Mouse (Mus musculus) heart, postnatal 4 days (tissue): ENCODE measurements around the gene Sfxn4. TPM values are rescaled to one million over a fixed set of nuclear protein-coding genes. Genes with fewer than 3 reads are reported as not detected.

Experiments used
- DNase-seq: peaks from one replicate; pipeline ENCODE4 v3.0.0; 2021
- total RNA-seq, 2 experiments: library from RNA; stranded (reverse); gene quantifications; 2 replicates each; pipeline ENCODE4 v1.2.3; 2021

The Sfxn4 gene
- total RNA-seq, 2 experiments from 2014 or later: 4.2 to 5.5 TPM

DNA sequence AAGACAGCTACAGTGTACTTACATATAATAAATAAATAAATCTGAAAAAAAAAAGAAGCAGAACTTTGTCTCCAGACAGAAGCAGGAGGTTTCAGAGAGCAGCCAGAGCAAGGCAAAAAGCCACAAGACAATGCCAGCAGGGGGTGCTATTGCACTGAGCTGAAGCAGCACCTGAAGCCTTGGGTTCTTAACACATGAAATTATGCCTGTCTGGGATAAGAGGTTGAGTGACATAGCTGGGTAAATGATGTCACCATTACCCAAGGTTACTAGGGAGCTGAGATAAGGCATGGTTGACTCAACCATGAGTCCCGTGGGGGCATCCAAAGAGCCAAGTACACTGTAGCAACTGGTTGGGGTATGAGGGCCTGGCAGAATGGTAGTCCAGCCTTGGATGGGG is 23.5 kb downstream of the Sfxn4 start:
- DNase-seq: peak; percentile 81

DNA sequence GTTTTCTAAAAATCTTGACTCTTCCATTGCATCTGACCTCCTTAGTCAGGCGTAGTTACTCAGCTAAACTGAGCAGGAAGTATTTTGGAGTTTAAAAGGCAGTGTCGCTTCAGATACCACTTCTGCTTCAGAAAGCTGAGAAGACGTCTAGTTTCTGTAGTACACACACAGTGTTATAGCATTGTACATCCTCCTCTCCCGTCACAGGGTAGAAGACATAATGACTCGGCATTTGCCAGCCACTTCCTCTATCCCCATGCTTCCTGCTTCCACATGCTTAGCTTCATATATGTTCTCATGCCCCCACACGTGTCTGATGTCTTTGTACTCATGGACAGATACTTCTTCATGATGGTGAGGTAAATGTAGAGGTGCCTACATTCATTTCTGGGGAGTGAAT is 42.6 kb downstream of the Sfxn4 start:
- DNase-seq: no peak

DNA sequence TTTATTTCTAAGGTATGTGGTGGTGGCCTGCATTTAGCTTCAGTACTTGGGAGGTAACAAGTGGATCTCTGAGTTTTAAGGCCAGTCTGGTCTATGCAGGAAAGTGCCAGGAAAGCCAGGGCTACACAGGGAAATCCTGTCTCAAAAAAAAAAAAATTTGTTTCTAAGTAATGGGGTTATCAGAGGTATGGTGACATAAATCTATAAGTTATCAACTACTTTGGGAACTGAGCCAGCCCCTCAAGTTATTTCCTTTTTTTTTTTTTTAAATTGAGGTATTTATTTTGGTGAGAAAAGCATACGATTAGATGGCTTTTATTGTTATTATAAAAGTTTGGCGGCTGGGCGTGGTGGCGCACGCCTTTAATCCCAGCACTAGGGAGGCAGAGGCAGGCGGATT is 48.1 kb downstream of the Sfxn4 start:
- DNase-seq: no peak

DNA sequence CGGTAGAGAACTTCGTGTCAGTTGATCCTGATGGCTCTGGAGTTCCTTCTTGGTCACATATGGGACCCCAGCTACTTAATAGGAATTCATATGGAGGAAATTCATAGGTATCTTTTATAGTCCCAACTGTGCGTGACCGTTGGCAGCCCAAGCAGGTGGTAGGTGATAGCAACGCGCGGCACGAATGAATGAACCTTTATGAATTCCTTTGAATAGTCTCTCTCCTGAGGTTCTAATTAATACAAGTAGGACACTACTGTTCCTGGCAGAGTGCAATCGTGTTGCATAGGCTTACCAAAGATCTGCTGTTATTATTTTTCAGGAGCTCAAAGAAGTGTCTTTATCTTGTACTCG is 49.3 kb downstream of the Sfxn4 start:
- DNase-seq: no peak

DNA sequence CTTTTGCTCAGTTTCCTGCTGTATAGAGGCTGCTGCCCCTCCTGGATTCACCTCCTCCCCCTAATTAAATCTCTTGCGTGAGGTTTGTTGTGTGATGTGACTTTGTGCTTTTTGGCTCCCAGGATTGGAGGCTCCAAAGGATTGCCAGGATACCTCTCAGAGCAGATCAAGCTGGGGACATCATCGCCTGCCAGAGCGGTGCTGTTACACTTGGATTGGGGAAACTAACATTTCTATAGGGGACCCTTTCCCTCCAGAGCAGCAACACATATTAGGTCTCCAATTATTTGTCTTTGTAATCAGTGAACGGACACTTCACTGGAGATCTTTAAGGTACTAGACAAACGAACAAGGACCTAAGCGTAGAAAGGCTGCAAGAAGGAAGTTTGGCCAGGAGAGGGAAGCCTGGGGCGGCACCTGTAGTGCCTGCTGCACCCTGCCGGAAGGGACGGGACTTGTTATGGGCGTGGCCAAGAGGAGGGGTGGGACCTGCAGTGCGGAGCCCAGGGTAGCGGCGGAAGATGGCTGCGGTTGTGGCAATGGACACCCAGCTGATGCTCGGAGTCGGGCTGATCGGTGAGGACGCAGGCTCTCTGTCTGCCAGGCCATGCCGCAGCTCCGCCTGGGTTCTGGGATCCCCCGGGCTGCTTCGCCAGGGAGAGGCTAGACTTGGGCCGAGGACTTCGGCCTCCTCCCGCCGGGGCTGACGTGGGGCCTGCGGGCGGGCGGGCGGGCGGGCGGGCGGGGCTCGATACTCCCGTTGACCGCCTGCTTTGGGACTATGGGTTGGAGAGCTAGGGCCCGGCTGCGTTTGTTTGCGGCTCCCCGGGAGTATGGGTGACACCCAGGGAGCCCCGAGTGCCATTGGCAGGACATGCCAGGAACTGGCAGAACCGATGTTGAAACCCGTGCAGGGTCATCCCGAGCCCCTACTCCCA is 49.9 kb downstream of the Sfxn4 start, which contains the start of gene Fam45a:
Gene Fam45a, plus strand, starts transcription at position 488 of the 938 bp plus-strand sequence.
- DNase-seq: peak; percentile 93

DNA sequence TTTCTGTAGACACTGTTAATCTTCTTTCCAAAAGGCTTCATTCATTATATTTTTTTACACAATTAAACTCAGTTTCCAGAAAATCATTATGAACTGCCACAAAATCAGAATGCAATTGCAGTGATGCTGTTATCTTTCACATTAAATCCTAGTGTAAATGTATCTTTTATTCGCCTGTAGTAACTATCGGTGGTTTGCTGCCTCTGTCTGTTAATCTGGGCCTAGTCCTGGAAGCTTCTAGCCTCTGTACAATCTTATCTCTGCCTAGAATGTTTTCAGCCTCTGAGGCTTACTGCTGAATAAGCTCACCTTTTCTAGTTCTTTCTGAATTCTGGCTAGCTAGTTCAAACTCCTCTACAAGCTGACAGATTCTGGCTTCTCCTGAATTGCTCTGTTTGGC is 51.4 kb downstream of the Sfxn4 start:
- no peak for DNase-seq

DNA sequence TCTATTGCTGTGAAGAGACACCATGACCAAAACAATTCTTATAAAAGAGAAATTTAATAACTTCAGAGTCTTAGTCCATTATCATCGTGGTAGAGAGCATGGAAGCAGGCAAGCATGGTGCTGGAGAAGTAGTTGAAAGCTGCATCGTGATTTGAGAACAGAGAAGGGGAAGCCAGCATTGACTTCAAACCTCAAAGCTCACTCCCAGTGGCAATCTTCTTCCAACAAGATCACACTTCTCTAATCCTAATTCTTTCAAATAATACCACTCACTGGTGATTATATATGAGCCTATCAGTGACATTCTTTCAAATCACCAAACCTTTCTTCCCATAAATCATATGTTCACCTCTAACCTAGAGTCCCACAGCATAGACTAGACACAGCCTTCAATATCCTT is 56.4 kb downstream of the Sfxn4 start:
- no peak for DNase-seq

DNA sequence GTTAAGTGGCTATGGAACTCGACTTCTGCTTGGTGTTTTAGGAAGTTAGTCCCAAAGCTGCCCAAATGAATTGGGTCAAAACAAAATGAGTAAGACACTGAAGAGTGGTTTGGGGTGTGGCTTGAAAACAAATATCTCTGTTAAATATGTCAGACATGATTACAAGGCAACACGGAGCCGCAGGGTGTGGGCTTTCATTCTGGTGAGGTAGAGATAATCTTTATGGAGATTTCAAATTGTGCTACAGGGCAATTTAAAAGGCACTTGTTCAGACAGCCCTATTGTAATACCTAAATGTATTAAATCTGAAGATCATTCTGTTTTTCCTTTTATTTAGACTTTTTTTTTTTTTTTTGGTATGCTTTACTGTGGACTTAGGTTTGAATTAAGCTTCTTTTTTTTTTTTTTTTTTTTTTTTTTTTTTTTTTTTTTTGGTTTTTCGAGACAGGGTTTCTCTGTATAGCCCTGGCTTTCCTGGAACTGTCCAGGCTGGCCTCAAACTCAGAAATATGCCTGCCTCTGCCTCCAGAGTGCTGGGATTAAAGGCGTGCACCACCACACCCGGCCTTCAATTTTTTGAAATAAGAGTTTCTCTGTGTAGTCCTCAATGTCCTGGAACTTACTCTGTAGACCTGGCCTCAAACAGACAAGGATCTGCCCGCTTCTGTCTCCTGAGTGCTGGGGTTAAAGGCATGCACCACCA is 61.3 kb downstream of the Sfxn4 start:
- no peak for DNase-seq

- DNase-seq: no peak
Observed at GRCm38 (mm10) chr19:60797415-60797814, 63.9 kb downstream of the Sfxn4 start.

DNA sequence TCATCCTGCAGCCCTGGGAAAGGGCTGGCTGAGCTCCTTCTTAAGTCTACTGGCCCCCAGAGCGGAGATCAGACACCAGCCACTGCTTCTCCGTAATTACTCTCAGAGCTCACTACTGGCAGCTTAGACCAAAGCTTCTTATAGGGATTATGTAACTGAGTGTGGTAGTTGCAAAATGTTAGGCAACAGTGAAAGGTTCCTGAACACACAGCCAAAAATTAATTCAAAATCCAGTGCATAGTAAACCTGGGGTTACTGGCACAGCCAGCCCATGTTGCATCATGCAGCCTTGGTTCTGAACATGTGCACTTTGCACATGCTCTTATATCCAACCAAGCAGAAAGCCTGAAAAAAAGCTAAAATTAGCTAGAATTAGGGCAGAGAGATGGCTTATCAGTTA is 66.0 kb downstream of the Sfxn4 start:
- no peak for DNase-seq

DNA sequence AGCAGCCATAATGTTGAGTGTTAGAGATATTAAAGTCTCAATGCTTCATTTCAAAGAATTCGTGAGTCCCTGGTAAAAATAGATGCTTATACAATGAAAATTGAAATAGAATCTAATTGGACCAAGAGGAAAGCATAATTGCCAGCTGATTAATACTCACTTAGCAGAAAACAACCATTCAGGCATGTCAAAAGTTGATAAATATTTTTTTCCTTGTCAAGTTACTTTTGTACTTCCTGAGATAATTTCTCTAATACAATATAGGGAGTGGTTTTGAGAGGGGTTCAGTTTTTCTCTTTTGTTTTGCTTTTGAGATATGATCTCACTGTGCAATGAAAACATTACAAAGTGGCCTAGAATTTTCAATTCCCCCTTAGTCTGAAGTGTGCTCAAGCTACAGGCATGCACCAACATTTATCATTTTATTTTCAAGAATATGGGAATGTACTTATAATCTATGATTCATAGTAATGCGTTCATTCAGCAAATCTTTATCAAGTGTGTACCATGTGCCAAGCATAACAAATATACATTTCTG is 68.0 kb downstream of the Sfxn4 start:
- DNase-seq: no peak

- no peak for DNase-seq
Observed at GRCm38 (mm10) chr19:60791164-60791563, 70.1 kb downstream of the Sfxn4 start.

- peak; percentile 97 for DNase-seq
Observed at GRCm38 (mm10) chr19:60790551-60791161, 70.6 kb downstream of the Sfxn4 start, which contains the start of gene Eif3a. TSS of gene Eif3a (minus strand) at chr19:60790658.

DNA sequence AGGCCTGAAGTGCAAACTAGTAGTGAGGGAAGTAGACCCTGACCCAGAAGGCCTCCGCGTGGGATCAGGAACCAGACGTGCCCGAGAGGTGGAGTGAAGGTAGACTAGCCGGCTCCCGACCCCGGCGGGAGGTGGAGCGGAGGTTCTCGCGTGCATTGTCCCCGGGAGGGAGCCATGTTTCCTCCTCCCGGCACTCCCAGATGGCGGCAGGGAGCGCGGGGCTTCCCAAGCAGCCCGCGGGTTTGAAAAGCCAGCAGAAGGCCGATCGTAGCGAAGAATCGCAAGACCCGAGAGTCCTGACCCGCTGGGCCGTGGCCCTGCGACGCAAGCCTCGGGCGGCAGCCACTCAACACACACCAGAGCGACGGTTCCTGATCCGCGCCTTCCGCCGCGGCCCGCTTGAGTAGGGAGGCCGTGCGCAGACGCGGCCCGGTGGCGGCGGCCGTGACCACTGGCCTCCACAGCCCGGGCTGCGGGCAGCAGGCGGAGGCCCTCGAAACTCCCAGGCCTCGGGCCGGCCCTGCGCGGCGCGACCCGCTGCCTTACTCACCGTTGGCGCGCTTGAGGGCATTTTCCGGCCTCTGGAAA is 71.3 kb downstream of the Sfxn4 start:
- peak; percentile 73 for DNase-seq

DNA sequence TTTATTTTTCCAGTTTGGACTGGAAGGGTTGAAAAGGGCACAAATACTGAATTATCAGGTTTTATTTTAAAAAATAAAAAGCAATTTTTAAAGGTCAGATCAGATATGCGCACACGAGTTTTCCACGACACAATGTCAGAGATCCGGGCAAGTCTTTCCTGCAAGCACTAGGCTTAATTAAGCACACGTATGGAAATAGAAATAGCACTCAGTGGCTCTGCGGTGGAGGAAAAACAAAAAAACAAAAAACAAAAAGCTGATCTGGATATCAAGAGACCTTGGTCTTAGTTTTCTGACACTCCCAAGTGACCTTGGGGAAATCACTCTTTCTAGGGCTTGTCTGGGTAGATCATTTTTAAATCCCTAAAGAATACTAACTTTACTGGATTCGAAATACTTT is 71.8 kb downstream of the Sfxn4 start:
- DNase-seq: no peak

GRCm38 (mm10) chr19:60788214-60788960 is 72.9 kb downstream of the Sfxn4 start:
- DNase-seq: no peak

DNA sequence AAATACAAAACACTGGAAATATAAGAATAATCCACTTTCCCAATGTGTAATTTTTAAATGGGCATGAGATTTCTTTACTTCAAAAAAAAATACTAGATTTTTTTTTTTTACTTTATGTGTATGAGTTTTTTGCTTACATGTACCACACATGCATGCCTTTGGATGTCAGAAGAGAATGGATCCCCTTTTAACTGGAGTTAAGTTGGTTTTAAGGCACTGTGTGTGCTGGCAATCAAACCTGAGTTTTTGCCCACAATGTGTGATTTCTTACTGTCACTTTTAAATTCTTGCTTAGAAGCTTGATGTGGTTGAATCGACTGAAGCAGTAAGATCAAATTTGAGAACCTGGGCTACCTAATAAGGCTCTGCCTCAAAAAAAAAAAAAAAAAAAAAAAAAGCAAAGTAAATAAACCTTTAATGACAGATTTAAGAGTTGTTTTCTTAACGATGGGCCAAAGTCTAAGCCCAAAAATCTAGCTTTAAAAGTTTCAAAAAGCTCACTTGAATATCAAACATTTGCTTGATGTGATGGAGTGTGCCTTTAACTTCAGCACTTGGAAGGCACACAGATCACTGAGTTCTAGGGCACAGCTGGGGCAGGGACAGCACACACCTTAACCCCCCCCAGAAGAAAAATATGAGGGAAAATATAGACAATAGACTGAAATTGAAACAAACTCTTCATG is 73.7 kb downstream of the Sfxn4 start:
- DNase-seq: no peak
